Mouse (Mus musculus): ENCODE data around the gene Cad.
"Not testable (repeated sequence)": the region's sequence is repeated elsewhere in the genome, so short reads cannot be mapped to it uniquely, and the experiment has no call there.

The Cad gene

DNA sequence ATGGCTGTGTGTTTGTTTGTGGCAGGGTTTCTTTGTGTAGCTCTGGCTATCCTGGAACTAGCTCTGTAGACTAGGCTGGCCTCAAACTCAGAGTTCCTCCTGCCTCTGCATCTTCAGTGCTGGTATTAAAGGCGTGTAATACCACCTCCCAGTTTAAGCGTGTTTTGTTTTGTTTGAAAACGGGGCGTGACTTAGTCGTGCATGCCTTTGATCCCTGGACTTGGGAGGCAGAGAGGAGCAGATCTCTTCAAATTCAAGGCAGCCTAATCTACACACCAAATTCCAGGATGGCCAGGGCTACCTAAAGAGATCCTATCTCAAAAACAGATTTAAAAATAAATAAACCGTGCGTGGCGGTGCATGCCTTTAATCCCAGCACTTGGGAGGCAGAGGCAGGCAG is 23.1 kb upstream of the Cad start:
- H3K27me3 ChIP-seq (ENCODE audit: insufficient read depth, low read length) = no peaks in the 10 kb centered on the region
- H3K36me3 ChIP-seq (ENCODE audit: insufficient read depth, low read length) = peaks cover 7% of the 10 kb centered on the region
- TF ChIP-seq NANOG (IDR thresholded peaks at IDR 0.05; ENCODE audit: borderline replicate concordance, low read length) = no peak
- TF ChIP-seq POU5F1 (IDR thresholded peaks at IDR 0.05; ENCODE audit: borderline replicate concordance, low read length) = no peak
- TF ChIP-seq CTCF (conservative IDR thresholded peaks at IDR 0.05; ENCODE audit: low read length) = no peak
- H3K9me3 ChIP-seq (ENCODE audit: low read length) = no peaks in the 10 kb centered on the region
- H3K4me1 ChIP-seq (replicated peaks; ENCODE audit: low read depth, low read length) = peaks cover 18% of the 10 kb centered on the region
- no peak overlapping the region for H3K4me3 ChIP-seq (replicated peaks; ENCODE audit: low read length)

GRCm38 (mm10) chr5:31034669-31035068 is 19.9 kb upstream of the Cad start:
- Histone ChIP-seq H3K27me3 (ENCODE audit: insufficient read depth, low read length) (no peaks in the 10 kb centered on the region), H3K36me3 (ENCODE audit: insufficient read depth, low read length) (peaks cover 39% of the 10 kb centered on the region), H3K9me3 (ENCODE audit: low read length) (no peaks in the 10 kb centered on the region), H3K4me1 (replicated peaks; ENCODE audit: low read depth, low read length) (peaks cover 8% of the 10 kb centered on the region), H3K4me3 (replicated peaks; ENCODE audit: low read length) (no peak overlapping the region)
- no peak for TF ChIP-seq NANOG (IDR thresholded peaks at IDR 0.05; ENCODE audit: borderline replicate concordance, low read length)

DNA sequence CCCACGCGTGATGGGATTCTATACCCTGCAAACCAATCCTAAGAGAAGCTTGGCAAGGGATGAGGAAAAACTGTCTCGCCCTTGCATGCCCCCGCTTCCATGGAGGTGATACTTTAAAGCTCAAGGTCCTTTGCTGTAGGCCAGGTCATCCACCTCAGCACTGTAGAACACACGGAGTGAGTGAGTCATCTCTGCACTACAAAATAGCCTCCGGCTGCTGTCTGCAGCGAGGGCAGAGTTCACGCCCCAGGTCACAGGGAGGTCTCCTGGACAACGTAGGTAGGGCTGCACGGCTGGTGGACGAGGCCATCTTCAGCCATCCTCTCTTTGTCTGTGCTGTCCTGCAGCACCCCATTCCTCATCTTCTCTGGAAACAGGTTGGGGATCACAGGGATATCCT is 18.0 kb upstream of the Cad start:
- H3K9me3 ChIP-seq (ENCODE audit: low read length); H3K4me3 ChIP-seq (replicated peaks; ENCODE audit: low read length); H3K4me1 ChIP-seq (replicated peaks; ENCODE audit: low read depth, low read length); H3K27me3 ChIP-seq (ENCODE audit: insufficient read depth, low read length): not testable (repeated sequence)
- H3K36me3 ChIP-seq (ENCODE audit: insufficient read depth, low read length) = peaks cover 58% of the 10 kb centered on the region

DNA sequence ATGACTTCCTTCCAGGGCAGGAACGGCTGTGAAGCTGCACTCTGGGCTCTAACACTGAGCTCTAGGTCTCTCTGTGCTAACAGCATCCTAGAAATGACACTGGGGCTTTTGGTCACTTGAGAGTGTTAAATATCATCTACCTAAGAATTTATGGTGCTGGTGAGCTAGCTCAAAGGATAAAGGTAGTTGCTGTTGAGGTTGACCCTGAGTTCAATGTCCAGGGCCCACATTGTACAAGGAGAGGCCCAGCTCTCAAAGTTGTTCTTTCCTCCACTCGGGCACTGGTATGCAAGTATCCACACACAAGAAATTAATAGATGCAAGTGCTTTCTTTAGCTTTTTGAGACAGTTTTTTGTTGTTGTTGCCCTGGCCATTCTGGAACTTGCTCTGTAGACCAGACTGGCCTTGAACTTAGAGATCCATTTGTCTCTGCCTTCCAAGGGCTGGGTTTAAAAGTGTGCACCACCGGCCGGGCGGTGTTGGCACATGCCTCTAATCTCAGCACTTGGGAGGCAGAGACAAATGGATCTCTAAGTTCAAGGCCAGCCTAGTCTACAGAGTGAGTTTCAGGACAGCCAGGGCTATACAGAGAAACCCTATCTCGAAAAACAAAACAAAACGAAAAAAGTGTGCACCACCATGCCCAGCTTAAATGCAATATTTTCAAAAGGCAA is 16.3 kb upstream of the Cad start:
- TF ChIP-seq NANOG (IDR thresholded peaks at IDR 0.05; ENCODE audit: borderline replicate concordance, low read length) = no peak
- TF ChIP-seq CTCF (conservative IDR thresholded peaks at IDR 0.05; ENCODE audit: low read length) = no peak
- TF ChIP-seq POU5F1 (IDR thresholded peaks at IDR 0.05; ENCODE audit: borderline replicate concordance, low read length) = no peak
- Histone ChIP-seq H3K36me3 (ENCODE audit: insufficient read depth, low read length) (peaks cover 75% of the 10 kb centered on the region), H3K27me3 (ENCODE audit: insufficient read depth, low read length) (no peaks in the 10 kb centered on the region), H3K4me3 (replicated peaks; ENCODE audit: low read length) (no peak overlapping the region), H3K4me1 (replicated peaks; ENCODE audit: low read depth, low read length) (no peaks in the 10 kb centered on the region), H3K9me3 (ENCODE audit: low read length) (no peaks in the 10 kb centered on the region)

DNA sequence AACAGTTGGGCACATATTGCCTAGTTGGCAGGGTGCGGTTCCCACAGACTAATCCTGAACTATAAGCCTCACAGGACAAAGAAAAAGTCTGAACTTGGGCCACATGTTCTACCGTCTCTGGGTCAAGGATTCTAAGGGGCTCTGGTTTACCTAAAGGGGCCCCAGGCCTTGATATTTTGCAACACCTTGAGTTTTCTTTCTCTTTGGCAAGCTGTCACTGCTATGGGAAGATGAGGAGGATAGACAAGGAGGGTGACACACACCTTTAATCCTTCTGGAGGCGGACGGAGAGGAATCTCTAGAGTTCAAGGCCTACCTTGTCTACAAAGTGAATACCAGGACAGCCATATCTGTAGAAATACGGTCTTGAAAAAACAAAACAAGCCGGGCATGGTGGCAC is 8.2 kb upstream of the Cad start:
- Histone ChIP-seq H3K4me1 (replicated peaks; ENCODE audit: low read depth, low read length) (peaks cover 21% of the 10 kb centered on the region), H3K27me3 (ENCODE audit: insufficient read depth, low read length) (0 out of 2 replicates have a peak, but pooled peaks cover 2% of the 10 kb centered on the region), H3K9me3 (ENCODE audit: low read length) (no peaks in the 10 kb centered on the region), H3K4me3 (replicated peaks; ENCODE audit: low read length) (no peak overlapping the region), H3K36me3 (ENCODE audit: insufficient read depth, low read length) (peaks cover 42% of the 10 kb centered on the region)
- TF ChIP-seq CTCF (conservative IDR thresholded peaks at IDR 0.05; ENCODE audit: low read length) = no peak
- no peak for TF ChIP-seq POU5F1 (IDR thresholded peaks at IDR 0.05; ENCODE audit: borderline replicate concordance, low read length)
- TF ChIP-seq NANOG (IDR thresholded peaks at IDR 0.05; ENCODE audit: borderline replicate concordance, low read length) = no peak

DNA sequence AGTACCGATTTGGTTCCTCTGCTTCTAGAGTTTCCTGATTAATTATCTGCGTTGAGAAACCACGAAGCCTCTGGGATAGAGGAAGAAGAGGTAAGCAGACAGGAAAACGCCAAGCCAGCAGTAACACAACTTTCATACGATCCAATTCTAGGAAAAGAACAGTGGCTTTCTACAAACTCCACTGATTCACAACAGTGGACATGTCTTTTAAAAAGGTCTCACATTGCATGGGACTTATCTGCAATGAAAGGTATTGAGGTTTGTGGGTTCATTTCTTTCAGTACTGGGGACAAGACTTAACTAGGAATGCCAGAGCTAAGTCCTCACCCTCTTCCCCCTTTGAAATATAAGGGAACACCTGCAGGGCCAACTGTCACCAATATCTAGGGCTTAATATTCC is 7.5 kb upstream of the Cad start:
- Histone ChIP-seq H3K4me3 (replicated peaks; ENCODE audit: low read length) (peak overlapping the region; percentile 93), H3K36me3 (ENCODE audit: insufficient read depth, low read length) (peaks cover 42% of the 10 kb centered on the region), H3K27me3 (ENCODE audit: insufficient read depth, low read length) (0 out of 2 replicates have a peak, but pooled peaks cover 2% of the 10 kb centered on the region), H3K9me3 (ENCODE audit: low read length) (no peaks in the 10 kb centered on the region), H3K4me1 (replicated peaks; ENCODE audit: low read depth, low read length) (peaks cover 21% of the 10 kb centered on the region)
- no peak for TF ChIP-seq POU5F1 (IDR thresholded peaks at IDR 0.05; ENCODE audit: borderline replicate concordance, low read length)
- TF ChIP-seq NANOG (IDR thresholded peaks at IDR 0.05; ENCODE audit: borderline replicate concordance, low read length) = no peak
- TF ChIP-seq CTCF (conservative IDR thresholded peaks at IDR 0.05; ENCODE audit: low read length) = no peak

DNA sequence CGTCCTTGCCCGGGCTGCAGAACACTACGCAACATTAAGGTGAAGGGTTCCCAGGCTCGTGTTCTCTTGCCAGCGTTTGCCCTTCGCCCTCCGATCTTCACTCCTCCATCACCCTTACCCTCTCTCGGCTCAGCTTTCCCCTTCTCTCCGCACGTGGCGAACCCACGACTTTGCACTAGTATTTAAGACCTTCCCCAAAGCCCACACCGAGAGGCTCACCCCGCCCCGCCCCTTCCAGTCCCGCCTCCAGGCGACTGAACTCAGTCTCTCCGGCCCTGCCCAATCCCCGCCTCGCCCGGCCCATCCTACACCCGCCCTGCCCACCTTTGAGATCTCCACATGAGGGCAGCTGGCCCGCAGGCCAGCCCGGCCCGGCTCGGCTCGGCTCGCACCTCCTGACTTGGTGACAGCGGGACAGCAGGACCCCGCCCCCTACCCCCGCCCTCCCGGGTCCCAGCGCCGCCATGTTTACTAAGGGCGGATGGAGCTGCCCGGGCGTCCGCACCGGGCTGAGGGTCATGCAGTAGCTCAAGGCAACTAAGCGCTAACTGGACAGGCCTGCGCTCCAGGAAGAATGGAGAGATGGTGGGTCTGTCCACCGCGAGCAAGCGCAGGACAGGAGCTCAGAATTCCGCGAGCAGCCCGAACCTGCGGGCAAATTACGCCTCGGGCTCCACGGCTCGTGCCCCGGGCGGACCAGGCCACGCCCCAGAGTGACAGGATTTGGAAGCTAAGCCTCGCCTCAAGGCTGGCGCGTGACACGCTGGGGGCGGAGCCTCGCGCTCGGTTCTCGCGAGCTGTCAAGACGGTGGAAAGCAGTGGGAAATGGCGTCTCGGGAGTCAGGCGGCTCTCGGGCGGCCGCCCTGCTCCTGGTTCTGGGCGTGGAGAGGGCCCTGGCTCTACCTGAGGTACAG is 6.5 kb upstream of the Cad start, which contains the start of gene Atraid:
TSS of gene Atraid (plus strand) at position 465 of the 915 bp plus-strand sequence.
- H3K4me1 ChIP-seq (replicated peaks; ENCODE audit: low read depth, low read length) = peaks cover 29% of the 10 kb centered on the region
- H3K36me3 ChIP-seq (ENCODE audit: insufficient read depth, low read length) = peaks cover 39% of the 10 kb centered on the region
- H3K27me3 ChIP-seq (ENCODE audit: insufficient read depth, low read length) = 0 out of 2 replicates have a peak, but pooled peaks cover 2% of the 10 kb centered on the region
- H3K4me3 ChIP-seq (replicated peaks; ENCODE audit: low read length) = peak within 1 kb of the TSS; percentile 93
- no peaks in the 10 kb centered on the region for H3K9me3 ChIP-seq (ENCODE audit: low read length)
- TF ChIP-seq POU5F1 (IDR thresholded peaks at IDR 0.05; ENCODE audit: borderline replicate concordance, low read length) = no peak
- no peak for TF ChIP-seq CTCF (conservative IDR thresholded peaks at IDR 0.05; ENCODE audit: low read length)
- no peak for TF ChIP-seq NANOG (IDR thresholded peaks at IDR 0.05; ENCODE audit: borderline replicate concordance, low read length)

DNA sequence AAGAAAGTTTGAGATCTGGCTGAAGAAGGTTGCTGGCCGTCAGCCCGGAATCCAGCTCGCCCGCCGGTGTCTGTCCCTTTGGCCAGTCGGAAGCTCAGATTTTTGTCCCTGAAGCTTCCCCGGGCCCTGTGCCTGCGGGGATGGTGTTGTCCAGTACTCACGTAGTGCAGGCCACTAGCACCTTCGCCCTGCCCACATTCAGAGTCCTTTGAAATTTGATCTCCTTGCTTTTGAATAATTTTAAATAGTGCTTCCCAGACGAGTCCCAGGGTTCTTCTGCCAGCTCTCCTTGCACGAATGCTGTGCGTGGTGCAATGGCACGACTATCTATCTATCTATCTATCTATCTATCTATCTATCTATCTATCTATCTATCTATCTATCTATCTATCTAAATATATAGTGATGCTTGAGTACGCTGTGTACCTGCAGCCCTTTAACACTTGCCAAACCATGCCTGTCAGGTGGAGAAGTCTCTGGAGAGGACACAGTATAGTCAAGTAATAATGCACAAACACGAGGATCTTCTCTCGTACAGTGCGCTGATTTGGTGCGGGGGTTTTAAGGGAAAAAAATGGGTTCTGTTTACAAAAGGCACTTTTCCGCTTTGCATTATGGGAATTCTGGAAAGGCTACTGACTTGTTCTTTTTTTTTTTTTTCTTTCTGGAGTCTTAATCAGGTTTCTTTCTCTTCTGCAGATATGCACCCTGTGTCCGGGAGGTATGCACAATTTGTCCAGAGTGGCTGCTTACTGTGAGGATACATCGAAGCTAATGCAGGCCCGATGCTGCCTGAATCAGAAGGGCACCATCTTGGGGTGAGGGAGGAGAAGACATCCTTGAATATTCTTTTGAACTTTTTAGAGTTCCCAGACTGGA is 5.6 kb upstream of the Cad start, which contains the start of gene Slc5a6:
TSS of gene Slc5a6 (minus strand) at position 162 of the 879 bp plus-strand sequence.
- Histone ChIP-seq H3K36me3 (ENCODE audit: insufficient read depth, low read length) (peaks cover 33% of the 10 kb centered on the region), H3K9me3 (ENCODE audit: low read length) (no peaks in the 10 kb centered on the region), H3K4me1 (replicated peaks; ENCODE audit: low read depth, low read length) (peaks cover 37% of the 10 kb centered on the region), H3K4me3 (replicated peaks; ENCODE audit: low read length) (peak within 1 kb of the TSS; percentile 93), H3K27me3 (ENCODE audit: insufficient read depth, low read length) (0 out of 2 replicates have a peak, but pooled peaks cover 2% of the 10 kb centered on the region)
- TF ChIP-seq CTCF (conservative IDR thresholded peaks at IDR 0.05; ENCODE audit: low read length) (peak; percentile 49), POU5F1 (IDR thresholded peaks at IDR 0.05; ENCODE audit: borderline replicate concordance, low read length) (no peak)

All from E14TG2a.4 (cell line).